Mouse (Mus musculus): Measurements from ENCODE around the gene Ccdc190.

DNA sequence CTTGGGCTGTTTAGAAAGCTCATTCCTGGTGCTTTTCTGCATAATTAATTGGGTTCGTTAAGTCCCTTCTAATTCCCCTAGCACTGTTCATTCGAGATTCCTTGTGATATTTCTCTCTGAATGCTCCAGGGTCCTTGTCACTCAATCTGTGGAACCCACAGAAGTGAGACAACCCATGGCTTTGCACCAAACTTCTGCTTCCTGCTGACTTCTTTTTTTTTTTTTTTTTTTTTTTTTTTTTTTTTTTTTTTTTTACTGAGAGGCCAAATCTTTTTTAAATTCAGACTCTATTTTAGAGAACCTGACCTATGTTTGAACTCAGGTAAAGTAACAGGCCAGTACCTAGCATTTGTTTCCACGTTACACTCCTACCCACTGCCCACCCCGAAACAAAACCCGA lies 48.3 kb upstream of the Ccdc190 start:
- no peak for TF ChIP-seq CTCF (IDR thresholded peaks at IDR 0.05; ENCODE audit: extremely low read depth, insufficient read length, insufficient replicate concordance, low read depth, low read length)
- TF ChIP-seq POLR2A (IDR thresholded peaks at IDR 0.05; ENCODE audit: low read depth, low read length) = no peak
